Mouse (Mus musculus) embryonic facial prominence, embryonic 12.5 days (tissue): Measurements from ENCODE around the gene Nr1i3. TPM values are rescaled to one million over a fixed set of nuclear protein-coding genes. Genes with fewer than 3 reads are reported as not detected.

ENCODE experiments used
- ATAC-seq: fragments of 200-750 bp; cut with Nextera tagmentation; 2 replicates; pipeline ENCODE4 v1.8.0; 2017; ENCODE audit not compliant: insufficient number of reproducible peaks, insufficient read depth, low FRiP score, low TSS enrichment
- H3K27ac ChIP-seq: fragments of 300-500 bp; sonication (generic); 2 replicates; pipeline ENCODE4 v1.5.1; 2016; ENCODE audit warnings: mild to moderate bottlenecking
- H3K27me3 ChIP-seq: fragments of 300-500 bp; sonication (generic); 2 replicates; pipeline ENCODE4 v1.6.1; 2016; ENCODE audit warnings: mild to moderate bottlenecking, moderate library complexity
- H3K36me3 ChIP-seq: fragments of 300-500 bp; sonication (generic); 2 replicates; pipeline ENCODE4 v1.6.1; 2016; ENCODE audit warnings: mild to moderate bottlenecking
- H3K4me1 ChIP-seq: fragments of 300-500 bp; sonication (generic); 2 replicates; pipeline ENCODE4 v1.6.1; 2016
- H3K4me2 ChIP-seq: fragments of 300-500 bp; sonication (generic); replicated peaks from 2 replicates; pipeline ENCODE4 v1.6.1; 2016; ENCODE audit warnings: mild to moderate bottlenecking, moderate library complexity
- H3K4me3 ChIP-seq: fragments of 300-500 bp; sonication (generic); 2 replicates; pipeline ENCODE4 v1.5.1; 2016; ENCODE audit warnings: mild to moderate bottlenecking
- H3K9ac ChIP-seq: fragments of 300-500 bp; sonication (generic); 2 replicates; pipeline ENCODE4 v1.6.1; 2016; ENCODE audit warnings: mild to moderate bottlenecking, moderate library complexity
- H3K9me3 ChIP-seq: fragments of 300-500 bp; sonication (generic); 2 replicates; pipeline ENCODE4 v1.6.1; 2016; ENCODE audit warnings: mild to moderate bottlenecking, moderate library complexity
- WGBS: fragments of 180-500 bp; shearing (Covaris S2); methylation state at CpG from one replicate; pipeline ENCODE4 v1.1.7; 2016; 5-methylcytosine and 5-hydroxymethylcytosine counted together
- polyA plus RNA-seq: library from polyadenylated mRNA; unstranded; fragments of >200 nt; fragmentation: Nextera tagmentation; extraction: Ambion mirVana; gene quantifications from 2 replicates; pipeline ENCODE4 v1.2.1, GENCODE M21; 2016

Gene Nr1i3
- polyA plus RNA-seq, 1 experiment from 2014 or later, result 0.26 TPM

DNA sequence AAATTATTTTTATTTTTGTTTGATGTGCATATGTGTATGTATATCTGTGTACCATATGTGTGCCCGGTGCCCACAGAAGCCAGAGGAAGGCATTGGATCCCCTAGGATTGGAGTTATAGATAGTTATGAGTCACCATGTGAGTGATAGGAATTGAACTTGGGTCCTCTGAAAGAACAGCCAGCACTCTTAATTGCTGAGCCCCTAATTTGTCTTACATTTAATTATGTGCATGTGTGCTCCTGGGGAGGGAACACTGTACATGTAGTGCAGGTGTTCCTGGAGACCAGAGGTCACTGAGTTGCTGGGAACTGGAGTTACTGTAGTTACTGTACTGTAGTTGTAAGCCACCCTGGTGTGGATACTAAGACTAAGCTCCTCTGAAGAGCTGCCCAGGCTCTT lies 13.0 kb upstream of the Nr1i3 start:
- ATAC-seq, result no peak
- H3K9me3 ChIP-seq, result no peaks in the 10 kb centered on the region
- peaks cover 26% of the 10 kb centered on the region for H3K27me3 ChIP-seq
- H3K36me3 ChIP-seq, result no peaks in the 10 kb centered on the region
- H3K4me1 ChIP-seq, result peaks cover 2% of the 10 kb centered on the region; the same call in 1 of the 2 replicates
- 97% methylated on average over 1 of the region's 1 CpGs for WGBS
- no peak overlapping the region for H3K4me3 ChIP-seq
- no peak overlapping the region for H3K9ac ChIP-seq
- H3K4me2 ChIP-seq, result no peak overlapping the region
- H3K27ac ChIP-seq, result no peak overlapping the region

DNA sequence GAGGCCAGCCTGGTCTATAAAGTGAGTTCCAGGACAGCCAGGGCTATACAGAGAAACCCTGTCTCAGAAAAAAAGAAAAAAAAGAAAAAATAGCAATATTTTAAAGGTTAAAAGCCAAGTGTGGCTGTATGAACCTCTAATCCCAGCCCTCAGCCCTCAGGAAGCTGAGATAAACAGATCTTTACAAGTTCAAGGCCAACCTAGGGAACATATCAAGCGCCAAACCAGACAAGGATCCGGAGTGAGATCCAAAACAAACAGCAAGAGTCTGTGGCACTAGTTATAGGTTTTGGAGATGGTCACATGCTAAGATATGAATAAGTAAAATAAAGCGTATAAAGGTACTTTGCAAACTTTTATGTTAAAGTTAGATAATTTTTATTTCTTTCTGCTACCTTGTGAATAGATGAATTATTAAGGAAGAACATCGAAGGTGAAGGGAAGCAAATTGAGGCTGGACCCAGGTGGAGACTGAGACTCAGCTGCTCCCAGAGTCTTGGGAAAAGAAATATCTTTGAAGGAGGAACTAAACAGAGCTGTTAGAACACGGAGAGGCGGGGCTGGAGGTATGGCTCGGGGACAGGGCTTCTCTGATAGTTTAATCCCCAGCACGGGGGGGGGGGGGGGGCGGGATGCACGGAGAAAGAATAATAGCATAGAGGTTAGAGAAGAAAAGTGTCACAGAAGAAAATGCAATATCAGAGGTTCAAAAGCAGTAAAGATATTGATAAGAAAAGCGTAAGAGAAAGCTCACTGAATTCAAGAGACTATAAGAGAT lies 10.1 kb upstream of the Nr1i3 start:
- H3K4me1 ChIP-seq, result no peaks in the 10 kb centered on the region
- no peaks in the 10 kb centered on the region for H3K9me3 ChIP-seq
- H3K36me3 ChIP-seq, result no peaks in the 10 kb centered on the region
- H3K9ac ChIP-seq, result no peak overlapping the region
- no peak overlapping the region for H3K4me2 ChIP-seq
- 51% methylated on average over 10 of the region's 11 CpGs for WGBS
- H3K27me3 ChIP-seq, result 0 out of 2 replicates have a peak, but pooled peaks cover 7% of the 10 kb centered on the region
- no peak overlapping the region for H3K27ac ChIP-seq
- no peak for ATAC-seq
- H3K4me3 ChIP-seq, result no peak overlapping the region

DNA sequence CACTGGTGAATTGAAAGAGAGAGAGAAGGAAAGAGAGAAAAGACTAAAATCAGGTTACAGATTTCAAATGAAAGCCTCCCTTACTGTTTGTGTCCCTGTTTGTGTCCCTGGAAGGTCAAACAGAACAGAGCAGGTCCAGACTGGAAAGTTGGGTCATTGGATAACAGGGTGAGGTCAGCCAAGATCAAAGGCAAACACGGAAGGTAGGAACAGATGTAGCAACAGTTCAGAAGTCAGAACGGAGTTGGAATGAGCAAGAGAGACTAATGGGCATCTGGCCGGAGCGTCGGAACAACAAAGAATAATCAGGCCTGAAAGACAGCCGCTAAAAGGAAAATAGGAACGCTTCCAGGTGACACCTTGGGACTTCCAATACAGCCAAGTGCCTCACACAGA lies 9.5 kb upstream of the Nr1i3 start:
- no peaks in the 10 kb centered on the region for H3K9me3 ChIP-seq
- no peak overlapping the region for H3K27ac ChIP-seq
- H3K4me1 ChIP-seq, result no peaks in the 10 kb centered on the region
- H3K4me3 ChIP-seq, result no peak overlapping the region
- 0 out of 2 replicates have a peak, but pooled peaks cover under 1% of the 10 kb centered on the region for H3K27me3 ChIP-seq
- 57% methylated on average over 7 of the region's 7 CpGs for WGBS
- no peak overlapping the region for H3K4me2 ChIP-seq
- no peak for ATAC-seq
- no peaks in the 10 kb centered on the region for H3K36me3 ChIP-seq
- no peak overlapping the region for H3K9ac ChIP-seq

DNA sequence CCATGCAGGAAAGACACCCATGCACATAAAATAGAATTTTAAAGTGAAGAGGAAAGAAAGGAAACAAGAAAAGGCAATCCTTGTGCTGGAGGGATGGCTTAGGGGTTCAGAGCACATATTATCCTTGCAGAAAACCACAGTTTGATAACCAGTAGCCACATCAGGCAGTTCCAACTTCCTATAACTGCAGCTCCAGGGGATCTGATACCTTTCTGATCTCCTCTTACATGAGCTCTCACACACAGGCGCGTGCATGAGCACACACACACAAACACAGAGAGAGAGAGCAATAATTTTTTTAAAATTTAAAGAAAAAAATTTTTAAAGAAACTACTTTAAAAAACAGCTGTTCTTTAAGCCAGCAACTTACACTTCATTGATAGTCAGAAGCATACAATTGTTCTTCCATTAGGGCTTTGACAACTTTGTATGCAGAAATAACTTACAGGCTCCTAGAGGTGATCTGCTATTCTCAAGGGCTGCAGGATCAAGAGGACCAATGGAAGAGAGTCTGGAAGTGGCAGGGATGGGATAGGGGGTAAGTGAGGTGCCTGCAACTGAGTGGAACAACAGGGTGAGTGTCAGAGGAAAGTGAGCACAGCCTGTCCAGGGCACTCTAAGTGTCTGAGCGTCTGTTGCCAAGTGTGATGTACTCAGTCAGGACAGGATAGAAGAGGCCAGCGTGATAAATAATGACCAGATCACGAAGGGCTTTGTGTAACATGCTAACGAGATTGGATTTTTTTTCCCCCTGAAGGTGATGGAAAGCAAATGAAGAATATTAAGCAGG lies 7.9 kb upstream of the Nr1i3 start:
- 78% methylated on average over 6 of the region's 6 CpGs for whole genome bisulfite sequencing
- Histone ChIP-seq H3K4me1 (no peaks in the 10 kb centered on the region), H3K4me3 (no peak overlapping the region), H3K4me2 (no peak overlapping the region), H3K27ac (no peak overlapping the region), H3K36me3 (no peaks in the 10 kb centered on the region), H3K27me3 (no peaks in the 10 kb centered on the region), H3K9ac (no peak overlapping the region), H3K9me3 (no peaks in the 10 kb centered on the region)
- ATAC-seq, result no peak

GRCm38 (mm10) chr1:171209409-171209808 lies 4.4 kb upstream of the Nr1i3 start:
- H3K27me3 ChIP-seq, result no peaks in the 10 kb centered on the region
- no peaks in the 10 kb centered on the region for H3K36me3 ChIP-seq
- no peak for ATAC-seq
- H3K9me3 ChIP-seq, result no peaks in the 10 kb centered on the region
- no peak overlapping the region for H3K4me2 ChIP-seq
- H3K4me3 ChIP-seq, result no peak overlapping the region
- no peaks in the 10 kb centered on the region for H3K4me1 ChIP-seq
- 24% methylated on average over 4 of the region's 4 CpGs for WGBS
- H3K9ac ChIP-seq, result no peak overlapping the region
- no peak overlapping the region for H3K27ac ChIP-seq

DNA sequence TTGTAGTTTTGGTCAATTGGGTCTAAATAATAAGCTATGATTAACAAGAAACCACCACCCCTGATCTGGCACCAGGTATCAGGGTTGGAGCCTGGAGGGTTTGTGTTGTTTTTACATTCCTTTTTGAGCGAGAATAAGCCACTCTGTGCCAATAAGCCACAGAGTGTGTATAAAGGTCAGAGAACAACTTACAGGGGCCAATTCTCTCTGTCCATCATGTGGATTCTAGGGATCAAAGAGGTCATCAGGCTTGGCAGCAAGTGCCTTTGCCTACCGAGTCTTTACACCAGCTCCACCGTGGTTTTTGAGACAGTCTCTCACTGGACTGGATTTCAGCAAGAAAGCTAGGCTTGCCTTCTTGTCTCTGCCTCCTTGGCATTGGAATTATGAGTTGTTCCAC lies 916 bp upstream of the Nr1i3 start:
- Histone ChIP-seq H3K4me2 (no peak overlapping the region), H3K9ac (no peak overlapping the region), H3K9me3 (no peaks in the 10 kb centered on the region), H3K4me3 (no peak overlapping the region), H3K27ac (no peak overlapping the region), H3K27me3 (no peaks in the 10 kb centered on the region), H3K4me1 (no peaks in the 10 kb centered on the region), H3K36me3 (no peaks in the 10 kb centered on the region)
- WGBS, result 42% methylated on average over 3 of the region's 3 CpGs
- ATAC-seq, result no peak

DNA sequence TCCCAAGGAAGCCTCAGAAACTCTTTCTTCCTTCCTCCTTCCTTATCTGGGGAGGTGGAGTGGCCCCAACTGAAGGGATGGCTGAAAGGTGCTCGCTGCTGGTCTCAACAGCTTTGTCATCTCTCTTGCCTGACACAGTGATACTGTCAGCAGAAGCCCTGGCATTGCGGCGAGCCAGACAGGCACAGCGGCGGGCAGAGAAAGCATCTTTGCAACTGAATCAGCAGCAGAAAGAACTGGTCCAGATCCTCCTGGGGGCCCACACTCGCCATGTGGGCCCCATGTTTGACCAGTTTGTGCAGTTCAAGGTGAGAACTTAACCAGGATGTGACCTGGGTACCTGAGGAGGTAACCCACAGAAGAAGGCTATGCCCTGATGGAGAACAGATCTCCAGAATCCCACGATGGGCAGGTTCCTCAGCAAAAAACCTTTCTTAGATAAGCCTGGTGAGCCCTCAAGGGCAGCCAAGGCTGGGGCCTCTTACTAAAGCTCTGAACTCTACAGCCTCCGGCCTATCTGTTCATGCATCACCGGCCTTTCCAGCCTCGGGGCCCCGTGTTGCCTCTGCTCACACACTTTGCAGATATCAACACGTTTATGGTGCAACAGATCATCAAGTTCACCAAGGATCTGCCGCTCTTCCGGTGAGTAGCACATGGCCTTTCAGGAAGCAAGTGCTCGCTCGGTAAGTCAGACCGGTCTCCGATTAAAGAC lies 2.6 kb downstream of the Nr1i3 start:
- H3K4me1 ChIP-seq, result peaks cover 6% of the 10 kb centered on the region
- H3K4me3 ChIP-seq, result no peak overlapping the region
- H3K9me3 ChIP-seq, result no peaks in the 10 kb centered on the region
- ATAC-seq, result no peak
- no peak overlapping the region for H3K4me2 ChIP-seq
- 90% methylated on average over 18 of the region's 18 CpGs for WGBS
- H3K36me3 ChIP-seq, result no peaks in the 10 kb centered on the region
- no peaks in the 10 kb centered on the region for H3K27me3 ChIP-seq
- no peak overlapping the region for H3K9ac ChIP-seq
- no peak overlapping the region for H3K27ac ChIP-seq

DNA sequence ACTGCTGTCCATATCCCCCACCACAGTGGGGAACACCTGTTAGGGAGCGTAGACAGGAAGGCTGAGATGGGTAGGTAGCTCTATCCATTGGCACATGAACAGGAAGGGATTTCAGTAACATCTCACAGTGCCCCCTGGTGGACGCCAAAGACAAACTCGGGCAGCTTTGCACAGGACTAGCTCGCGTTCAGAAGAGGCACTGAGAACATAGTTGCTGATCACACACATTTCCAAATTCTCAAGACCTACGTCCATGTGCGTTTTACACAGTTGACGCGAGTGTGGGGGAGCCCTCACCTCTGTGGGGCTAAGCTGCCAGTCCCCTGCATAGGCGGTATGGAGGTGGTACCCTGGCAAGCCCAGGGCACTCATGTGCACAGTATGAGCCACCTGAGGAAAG lies 7.1 kb downstream of the Nr1i3 start:
- H3K4me3 ChIP-seq, result peak overlapping the region; percentile 56; the same call in 1 of the 2 replicates
- no peaks in the 10 kb centered on the region for H3K36me3 ChIP-seq
- no peak overlapping the region for H3K27ac ChIP-seq
- WGBS, result 9% methylated on average over 10 of the region's 10 CpGs
- no peaks in the 10 kb centered on the region for H3K27me3 ChIP-seq
- H3K4me1 ChIP-seq, result peaks cover 9% of the 10 kb centered on the region
- H3K9me3 ChIP-seq, result no peaks in the 10 kb centered on the region
- H3K4me2 ChIP-seq, result peak overlapping the region; percentile 74
- peak; percentile 17; the same call in 1 of the 2 replicates for ATAC-seq
- peak overlapping the region; percentile 19; the same call in 1 of the 2 replicates for H3K9ac ChIP-seq

GRCm38 (mm10) chr1:171221281-171222193 lies 7.8 kb downstream of the Nr1i3 start:
- Histone ChIP-seq H3K27me3 (no peaks in the 10 kb centered on the region), H3K9me3 (no peaks in the 10 kb centered on the region), H3K4me3 (peak overlapping the region; percentile 56), H3K9ac (peak overlapping the region; percentile 51), H3K27ac (no peak overlapping the region), H3K36me3 (no peaks in the 10 kb centered on the region), H3K4me2 (peak overlapping the region; percentile 74), H3K4me1 (peaks cover 9% of the 10 kb centered on the region)
- WGBS, result 6% methylated on average over 22 of the region's 22 CpGs
- ATAC-seq, result no peak

GRCm38 (mm10) chr1:171222238-171223155 lies 8.7 kb downstream of the Nr1i3 start, which contains the start of gene Tomm40l:
Gene Tomm40l, minus strand, starts transcription at chr1:171222514.
- H3K9me3 ChIP-seq, result no peaks in the 10 kb centered on the region
- peak within 1 kb of the TSS; percentile 56 for H3K4me3 ChIP-seq
- WGBS, result 2% methylated on average over 28 of the region's 28 CpGs
- peak; percentile 96 for ATAC-seq
- H3K9ac ChIP-seq, result peak within 1 kb of the TSS; percentile 51
- H3K4me2 ChIP-seq, result peak within 1 kb of the TSS; percentile 74
- no peaks in the 10 kb centered on the region for H3K27me3 ChIP-seq
- H3K4me1 ChIP-seq, result peaks cover 9% of the 10 kb centered on the region
- no peaks in the 10 kb centered on the region for H3K36me3 ChIP-seq
- peak within 1 kb of the TSS; percentile 87 for H3K27ac ChIP-seq
